Mouse (Mus musculus): Measurements from ENCODE around the gene Tfb2m. TPM values are rescaled to one million over a fixed set of nuclear protein-coding genes. Genes with fewer than 3 reads are reported as not detected.

Gene Tfb2m
- polyA plus RNA-seq, 1 experiment from 2014 or later: 25.7 TPM

DNA sequence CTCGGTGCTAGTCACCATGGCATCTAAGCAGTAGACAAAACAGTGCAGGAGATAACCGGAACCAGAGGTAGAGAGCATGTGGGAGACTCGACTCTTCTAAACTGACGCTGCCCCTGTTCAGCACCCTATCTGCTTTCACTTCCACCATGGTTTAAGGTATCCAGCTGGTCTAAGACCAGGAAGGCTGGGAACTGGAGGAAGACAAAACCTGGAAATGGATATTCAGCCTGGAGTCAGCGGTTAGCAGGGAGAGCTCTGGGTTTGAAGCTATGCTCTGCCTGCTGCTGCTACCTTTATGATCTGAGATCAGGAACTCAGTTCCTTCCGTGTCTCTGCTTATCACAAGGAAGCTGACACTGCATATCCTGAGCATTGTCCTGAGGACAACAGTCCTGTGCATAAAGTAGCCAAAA lies 36.0 kb upstream of the Tfb2m start:
- peaks cover 8% of the 10 kb centered on the region; the same call in 1 of the 2 replicates for H3K4me1 ChIP-seq (ENCODE audit: control insufficient read depth, insufficient read depth, low read length)
- H3K4me2 ChIP-seq (ENCODE audit: low read length): no peak overlapping the region
- ATAC-seq: no peak
- H3K27ac ChIP-seq (ENCODE audit: low read length): no peak overlapping the region
- H3K36me3 ChIP-seq (ENCODE audit: control insufficient read depth, insufficient read depth, low read length): no peaks in the 10 kb centered on the region
- no peak overlapping the region for H3K9ac ChIP-seq (ENCODE audit: low read depth, low read length)
- WGBS: 69% methylated on average over 6 of the region's 6 CpGs
- no peaks in the 10 kb centered on the region for H3K27me3 ChIP-seq (ENCODE audit: control insufficient read depth, insufficient read depth, low read depth, low read length)
- H3K4me3 ChIP-seq (ENCODE audit: low read depth, low read length): no peak overlapping the region
- H3K9me3 ChIP-seq (replicated peaks; ENCODE audit: control insufficient read depth, low read length, poor library complexity, severe bottlenecking): no peaks in the 10 kb centered on the region

DNA sequence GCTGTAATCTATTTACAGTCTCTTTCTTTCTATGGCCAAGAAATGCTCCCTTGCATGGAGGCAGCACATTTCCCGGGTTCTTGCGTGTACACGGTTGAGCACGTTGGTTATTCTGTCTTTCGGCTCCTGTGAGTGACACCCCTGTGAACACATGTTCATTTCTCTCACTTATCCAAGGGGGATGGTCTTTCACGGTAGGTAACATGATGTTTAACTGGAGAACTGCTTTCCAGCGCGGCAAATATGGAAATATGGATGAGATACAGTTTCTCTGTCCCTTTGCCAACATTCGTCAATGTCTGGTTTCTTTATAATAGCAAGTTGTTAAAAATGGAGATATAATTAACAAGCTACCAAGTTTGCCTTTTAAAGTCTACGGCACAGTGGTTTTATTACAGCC lies 35.4 kb upstream of the Tfb2m start:
- no peaks in the 10 kb centered on the region for H3K36me3 ChIP-seq (ENCODE audit: control insufficient read depth, insufficient read depth, low read length)
- no peak overlapping the region for H3K4me2 ChIP-seq (ENCODE audit: low read length)
- H3K4me1 ChIP-seq (ENCODE audit: control insufficient read depth, insufficient read depth, low read length): 0 out of 2 replicates have a peak, but pooled peaks cover 2% of the 10 kb centered on the region
- no peak overlapping the region for H3K9ac ChIP-seq (ENCODE audit: low read depth, low read length)
- 88% methylated on average over 10 of the region's 10 CpGs for WGBS
- ATAC-seq: no peak
- no peaks in the 10 kb centered on the region for H3K9me3 ChIP-seq (replicated peaks; ENCODE audit: control insufficient read depth, low read length, poor library complexity, severe bottlenecking)
- H3K27ac ChIP-seq (ENCODE audit: low read length): no peak overlapping the region
- H3K27me3 ChIP-seq (ENCODE audit: control insufficient read depth, insufficient read depth, low read depth, low read length): no peaks in the 10 kb centered on the region
- H3K4me3 ChIP-seq (ENCODE audit: low read depth, low read length): no peak overlapping the region

DNA sequence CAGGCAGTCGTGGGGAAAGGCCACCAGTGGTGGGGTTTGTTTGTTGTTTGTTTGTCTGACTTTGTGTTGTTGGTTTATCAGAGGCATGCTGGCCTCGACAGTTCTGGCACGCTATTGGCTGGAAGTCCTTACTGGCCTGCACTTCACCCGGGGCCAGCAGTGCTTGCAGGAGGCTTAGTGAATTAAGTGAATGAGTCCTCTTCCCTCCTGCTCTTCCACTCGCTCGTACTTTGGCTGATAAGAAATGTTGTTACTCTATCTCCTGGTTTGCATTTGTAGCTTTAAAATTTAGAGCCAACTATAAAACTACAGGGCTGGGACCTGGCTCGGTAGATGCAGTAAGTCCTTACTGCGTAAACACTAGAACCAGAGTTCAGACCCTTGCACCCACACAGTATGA lies 34.1 kb upstream of the Tfb2m start:
- Histone ChIP-seq H3K27me3 (ENCODE audit: control insufficient read depth, insufficient read depth, low read depth, low read length) (no peaks in the 10 kb centered on the region), H3K27ac (ENCODE audit: low read length) (no peak overlapping the region), H3K4me2 (ENCODE audit: low read length) (no peak overlapping the region), H3K9ac (ENCODE audit: low read depth, low read length) (no peak overlapping the region), H3K9me3 (replicated peaks; ENCODE audit: control insufficient read depth, low read length, poor library complexity, severe bottlenecking) (no peaks in the 10 kb centered on the region), H3K4me3 (ENCODE audit: low read depth, low read length) (no peak overlapping the region), H3K36me3 (ENCODE audit: control insufficient read depth, insufficient read depth, low read length) (no peaks in the 10 kb centered on the region), H3K4me1 (ENCODE audit: control insufficient read depth, insufficient read depth, low read length) (no peaks in the 10 kb centered on the region)
- no peak for ATAC-seq
- 84% methylated on average over 8 of the region's 8 CpGs for WGBS

DNA sequence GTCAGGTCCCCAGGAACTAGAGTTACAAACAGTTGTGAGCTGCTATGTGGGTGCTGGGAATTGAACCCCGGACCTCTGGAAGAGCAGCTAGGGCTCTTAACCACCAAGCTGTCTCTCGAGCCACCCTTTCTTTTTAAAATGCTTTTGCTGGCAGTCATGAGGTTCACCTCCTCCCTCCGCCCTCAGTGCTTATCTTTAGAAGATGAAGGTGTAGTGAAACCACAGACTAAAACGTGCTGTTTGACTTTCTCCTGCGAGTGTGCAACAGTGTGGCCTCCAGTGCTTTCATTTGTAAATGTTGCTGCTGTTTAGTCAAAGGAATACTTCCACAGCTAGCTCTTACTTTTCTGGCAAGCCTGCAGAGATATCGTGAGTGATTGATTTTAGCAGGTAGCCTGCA lies 32.6 kb upstream of the Tfb2m start:
- H3K4me2 ChIP-seq (ENCODE audit: low read length): no peak overlapping the region
- no peak overlapping the region for H3K27ac ChIP-seq (ENCODE audit: low read length)
- no peak overlapping the region for H3K4me3 ChIP-seq (ENCODE audit: low read depth, low read length)
- no peaks in the 10 kb centered on the region for H3K27me3 ChIP-seq (ENCODE audit: control insufficient read depth, insufficient read depth, low read depth, low read length)
- no peak for ATAC-seq
- WGBS: 78% methylated on average over 6 of the region's 6 CpGs
- no peak overlapping the region for H3K9ac ChIP-seq (ENCODE audit: low read depth, low read length)
- no peaks in the 10 kb centered on the region for H3K9me3 ChIP-seq (replicated peaks; ENCODE audit: control insufficient read depth, low read length, poor library complexity, severe bottlenecking)
- no peaks in the 10 kb centered on the region for H3K4me1 ChIP-seq (ENCODE audit: control insufficient read depth, insufficient read depth, low read length)
- no peaks in the 10 kb centered on the region for H3K36me3 ChIP-seq (ENCODE audit: control insufficient read depth, insufficient read depth, low read length)

DNA sequence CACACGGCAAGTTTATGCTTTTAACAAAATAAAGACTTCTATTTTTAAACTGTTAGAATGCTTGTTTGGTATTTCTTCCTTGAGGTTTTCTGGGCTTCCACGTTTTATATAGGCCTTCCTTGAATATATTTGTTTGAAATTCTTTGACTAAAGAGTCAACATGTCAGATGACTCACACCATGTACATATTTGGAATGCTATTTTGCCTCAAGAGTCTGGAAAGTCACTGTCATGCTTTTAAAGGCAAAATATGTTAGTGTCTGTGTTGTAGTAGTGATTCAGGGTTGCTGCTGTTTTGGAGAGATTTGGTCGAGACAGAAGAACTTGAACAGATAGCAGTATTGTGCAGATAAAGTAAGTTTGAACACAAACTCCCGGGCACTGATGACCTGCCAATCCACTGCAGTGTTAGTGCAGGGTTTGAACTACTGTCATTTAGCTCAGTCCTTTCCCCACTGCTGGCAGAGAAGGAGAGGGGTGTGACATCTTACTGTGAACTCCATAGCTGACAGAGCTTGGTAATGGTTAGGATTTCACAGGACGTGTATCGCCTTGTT lies 27.7 kb upstream of the Tfb2m start:
- Histone ChIP-seq H3K4me3 (ENCODE audit: low read depth, low read length) (no peak overlapping the region), H3K27ac (ENCODE audit: low read length) (no peak overlapping the region), H3K9ac (ENCODE audit: low read depth, low read length) (no peak overlapping the region), H3K4me2 (ENCODE audit: low read length) (no peak overlapping the region), H3K36me3 (ENCODE audit: control insufficient read depth, insufficient read depth, low read length) (no peaks in the 10 kb centered on the region), H3K9me3 (replicated peaks; ENCODE audit: control insufficient read depth, low read length, poor library complexity, severe bottlenecking) (no peaks in the 10 kb centered on the region), H3K27me3 (ENCODE audit: control insufficient read depth, insufficient read depth, low read depth, low read length) (no peaks in the 10 kb centered on the region), H3K4me1 (ENCODE audit: control insufficient read depth, insufficient read depth, low read length) (no peaks in the 10 kb centered on the region; the same call in 1 of the 2 replicates)
- no peak for ATAC-seq
- WGBS: 85% methylated on average over 6 of the region's 6 CpGs

DNA sequence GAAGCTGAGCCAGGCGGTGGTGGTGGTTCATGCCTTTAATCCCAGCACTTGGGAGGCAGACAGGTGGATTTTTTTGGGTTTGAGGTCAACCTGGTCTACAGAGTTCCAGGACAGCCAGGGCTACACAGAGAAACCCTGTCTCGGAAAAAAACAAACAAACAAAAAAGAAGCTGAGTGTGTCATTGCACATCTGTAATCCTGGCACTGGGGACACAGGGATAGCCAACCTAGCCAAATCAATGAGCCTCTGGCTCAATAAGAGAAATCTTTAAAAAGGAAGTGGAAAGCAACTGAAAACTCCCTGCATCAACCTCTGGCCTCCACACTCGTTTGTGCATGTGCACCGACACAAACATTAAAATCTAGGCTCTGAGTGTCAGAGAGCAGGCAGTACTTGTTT lies 25.6 kb upstream of the Tfb2m start:
- no peaks in the 10 kb centered on the region for H3K27me3 ChIP-seq (ENCODE audit: control insufficient read depth, insufficient read depth, low read depth, low read length)
- 90% methylated on average over 4 of the region's 4 CpGs for whole genome bisulfite sequencing
- no peak for ATAC-seq
- no peak overlapping the region for H3K4me3 ChIP-seq (ENCODE audit: low read depth, low read length)
- no peak overlapping the region for H3K4me2 ChIP-seq (ENCODE audit: low read length)
- H3K4me1 ChIP-seq (ENCODE audit: control insufficient read depth, insufficient read depth, low read length): peaks cover 8% of the 10 kb centered on the region
- H3K36me3 ChIP-seq (ENCODE audit: control insufficient read depth, insufficient read depth, low read length): no peaks in the 10 kb centered on the region
- no peaks in the 10 kb centered on the region for H3K9me3 ChIP-seq (replicated peaks; ENCODE audit: control insufficient read depth, low read length, poor library complexity, severe bottlenecking)
- H3K27ac ChIP-seq (ENCODE audit: low read length): no peak overlapping the region
- no peak overlapping the region for H3K9ac ChIP-seq (ENCODE audit: low read depth, low read length)

DNA sequence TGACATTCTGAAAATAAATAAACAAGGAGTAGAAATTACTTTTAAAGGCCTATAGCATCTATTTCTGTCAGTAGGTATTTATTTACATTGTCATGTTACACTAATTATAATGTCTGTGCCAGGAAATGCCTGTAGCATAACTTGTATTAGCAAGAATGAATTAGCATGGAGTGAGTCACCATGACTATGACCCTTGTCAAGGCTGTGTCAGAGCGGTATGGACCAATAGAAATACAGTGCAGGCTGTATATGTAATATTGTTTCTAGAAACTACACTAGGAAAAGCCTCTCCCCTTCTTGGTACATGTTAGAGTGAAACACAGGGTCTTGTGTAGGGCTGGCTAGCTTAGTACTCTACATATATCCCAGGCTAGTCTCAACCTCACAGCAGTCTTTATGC lies 24.4 kb upstream of the Tfb2m start:
- 96% methylated on average over 1 of the region's 1 CpGs for WGBS
- H3K4me2 ChIP-seq (ENCODE audit: low read length): no peak overlapping the region
- H3K27me3 ChIP-seq (ENCODE audit: control insufficient read depth, insufficient read depth, low read depth, low read length): no peaks in the 10 kb centered on the region

DNA sequence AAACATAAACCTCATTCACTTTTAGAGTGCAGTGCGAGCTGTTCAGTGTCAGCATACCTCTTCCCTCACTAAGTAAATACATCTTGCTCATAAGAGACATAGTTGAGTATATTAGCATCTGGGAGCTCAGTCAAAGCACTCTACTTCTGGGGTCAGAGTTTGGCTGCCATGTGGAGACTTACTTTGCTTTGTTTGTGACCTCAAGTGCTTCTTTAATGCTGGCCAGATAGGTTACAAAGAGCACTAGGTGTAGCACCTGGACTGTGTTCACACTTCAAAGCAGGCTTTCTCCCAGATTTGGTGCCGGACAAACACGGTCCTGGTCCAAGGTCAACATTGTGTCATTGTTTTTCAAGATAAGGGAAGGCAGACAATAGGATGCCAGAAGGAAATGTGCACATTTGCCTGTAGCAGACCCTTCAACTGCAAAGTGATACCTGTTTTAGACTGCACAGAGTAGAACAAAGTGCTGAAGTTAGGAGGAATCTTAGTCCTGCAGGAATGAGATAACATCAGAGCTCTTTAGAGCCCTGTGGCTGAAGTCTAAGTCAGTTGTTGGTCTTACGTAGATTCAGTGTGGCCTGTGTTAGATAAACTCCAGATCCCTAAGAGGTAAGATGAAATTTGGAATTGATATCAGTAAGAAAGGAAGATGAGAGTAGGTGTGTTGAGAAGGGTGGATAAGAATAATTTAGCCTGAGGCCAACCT lies 22.8 kb upstream of the Tfb2m start:
- Histone ChIP-seq H3K9ac (ENCODE audit: low read depth, low read length) (no peak overlapping the region), H3K9me3 (replicated peaks; ENCODE audit: control insufficient read depth, low read length, poor library complexity, severe bottlenecking) (no peaks in the 10 kb centered on the region), H3K4me1 (ENCODE audit: control insufficient read depth, insufficient read depth, low read length) (peaks cover 8% of the 10 kb centered on the region), H3K27ac (ENCODE audit: low read length) (no peak overlapping the region), H3K4me3 (ENCODE audit: low read depth, low read length) (no peak overlapping the region), H3K4me2 (ENCODE audit: low read length) (no peak overlapping the region), H3K36me3 (ENCODE audit: control insufficient read depth, insufficient read depth, low read length) (no peaks in the 10 kb centered on the region), H3K27me3 (ENCODE audit: control insufficient read depth, insufficient read depth, low read depth, low read length) (no peaks in the 10 kb centered on the region)
- WGBS: 90% methylated on average over 4 of the region's 4 CpGs
- no peak for ATAC-seq

More for the DNA sequence above, 24.4 kb upstream of the Tfb2m start:
- Histone ChIP-seq H3K4me3 (ENCODE audit: low read depth, low read length) (no peak overlapping the region), H3K36me3 (ENCODE audit: control insufficient read depth, insufficient read depth, low read length) (no peaks in the 10 kb centered on the region), H3K27ac (ENCODE audit: low read length) (no peak overlapping the region), H3K9me3 (replicated peaks; ENCODE audit: control insufficient read depth, low read length, poor library complexity, severe bottlenecking) (no peaks in the 10 kb centered on the region), H3K9ac (ENCODE audit: low read depth, low read length) (no peak overlapping the region), H3K4me1 (ENCODE audit: control insufficient read depth, insufficient read depth, low read length) (peaks cover 8% of the 10 kb centered on the region)
- ATAC-seq: no peak

DNA sequence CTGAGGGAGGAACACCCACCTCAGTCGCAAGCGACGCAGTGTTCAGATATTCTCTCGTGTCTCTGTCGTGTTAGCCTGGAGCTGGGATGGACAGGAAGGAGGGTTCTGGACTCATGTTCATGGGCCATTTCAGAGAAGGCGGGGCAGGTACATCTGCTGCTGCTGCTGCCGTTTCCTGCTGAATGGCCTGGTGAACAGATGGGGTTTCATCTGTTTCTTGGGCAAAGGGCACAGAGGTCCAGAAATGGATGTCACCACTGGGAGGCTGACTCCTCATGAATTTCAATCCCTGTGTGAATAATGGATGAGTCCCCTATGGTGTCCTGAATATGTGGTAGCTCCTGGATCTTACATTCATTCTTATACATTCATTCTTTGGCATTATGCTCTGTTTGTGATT lies 21.5 kb upstream of the Tfb2m start:
- WGBS: 43% methylated on average over 7 of the region's 7 CpGs
- no peak overlapping the region for H3K4me3 ChIP-seq (ENCODE audit: low read depth, low read length)
- no peak overlapping the region for H3K27ac ChIP-seq (ENCODE audit: low read length)

More for the DNA sequence above, 21.5 kb upstream of the Tfb2m start:
- Histone ChIP-seq H3K9ac (ENCODE audit: low read depth, low read length) (no peak overlapping the region), H3K36me3 (ENCODE audit: control insufficient read depth, insufficient read depth, low read length) (no peaks in the 10 kb centered on the region), H3K27me3 (ENCODE audit: control insufficient read depth, insufficient read depth, low read depth, low read length) (no peaks in the 10 kb centered on the region), H3K4me2 (ENCODE audit: low read length) (no peak overlapping the region), H3K9me3 (replicated peaks; ENCODE audit: control insufficient read depth, low read length, poor library complexity, severe bottlenecking) (no peaks in the 10 kb centered on the region), H3K4me1 (ENCODE audit: control insufficient read depth, insufficient read depth, low read length) (peaks cover 8% of the 10 kb centered on the region)
- ATAC-seq: no peak

Measured in midbrain, embryonic 16.5 days (tissue).